Mouse (Mus musculus) layer of hippocampus, postnatal 10 days (tissue): ENCODE results near the gene 1110002E22Rik. TPM values are rescaled to one million over a fixed set of nuclear protein-coding genes. Genes with fewer than 3 reads are reported as not detected.

ENCODE experiments used
- DNase-seq, 2 experiments: peaks; one replicate each; pipeline ENCODE4 v3.0.0; 2021; ENCODE audit warnings: low spot score in 2 of 2
- long read RNA-seq: library from polyadenylated mRNA; stranded (forward); transcript quantifications from one replicate; pipeline ENCODE4 v2.0.0, GENCODE M21; 2023
- total RNA-seq, 2 experiments: library from RNA; stranded (reverse); gene quantifications; 2 replicates each; pipeline ENCODE4 v1.2.3; 2021

The 1110002E22Rik gene
- 1 to 10 TPM; 1.3 TPM for total RNA-seq
- long read RNA-seq, result 0 reads

DNA sequence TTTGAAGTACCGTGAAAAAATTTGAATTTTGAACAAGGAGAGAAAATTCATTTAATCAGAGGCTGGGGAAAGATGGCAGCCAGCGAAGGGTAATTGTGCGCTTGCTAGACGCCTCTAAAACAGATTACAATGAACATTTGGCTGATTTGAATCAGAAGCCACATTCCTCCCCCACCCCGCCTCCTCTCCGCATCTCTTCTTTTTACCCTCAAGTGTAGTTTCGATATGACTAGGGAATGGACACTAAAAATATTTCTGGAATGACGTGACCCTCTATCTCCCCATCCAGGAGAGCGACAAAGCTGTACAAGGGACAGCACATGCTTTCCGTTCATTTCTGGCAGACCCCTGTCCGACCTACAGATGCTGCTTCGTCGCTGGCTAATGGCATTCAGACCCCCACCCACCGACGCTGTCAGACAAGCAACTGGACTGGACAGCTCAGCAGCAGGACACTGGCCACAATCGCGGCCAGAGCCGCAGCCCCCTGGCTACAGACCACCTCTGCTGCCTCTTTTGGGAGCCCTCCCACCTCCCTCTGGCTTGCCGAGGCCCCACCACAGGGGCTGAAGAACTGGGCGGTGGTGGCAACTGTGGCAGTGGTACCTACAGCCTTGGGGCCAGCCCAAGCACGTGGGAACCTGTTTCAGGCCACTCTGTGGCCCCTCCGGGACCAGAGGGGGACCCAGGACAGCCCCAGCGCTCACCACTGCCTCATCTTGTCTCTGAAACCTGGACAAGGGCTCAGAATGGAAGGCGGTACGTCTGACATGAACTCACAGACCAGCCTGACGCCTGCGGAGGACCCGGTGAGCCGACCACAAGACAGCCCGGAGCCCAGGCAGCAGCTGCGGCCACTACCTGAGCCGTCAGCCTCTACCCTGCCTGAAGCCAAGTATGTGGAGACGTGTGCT, at the start of gene 1110002E22Rik:
1110002E22Rik (plus strand) TSS at position 321 of the 914 bp plus-strand sequence.
- DNase-seq, result no peak

GRCm38 (mm10) chr3:138016810-138017209, 48.0 kb upstream of the 1110002E22Rik start:
- DNase-seq, result no peak

DNA sequence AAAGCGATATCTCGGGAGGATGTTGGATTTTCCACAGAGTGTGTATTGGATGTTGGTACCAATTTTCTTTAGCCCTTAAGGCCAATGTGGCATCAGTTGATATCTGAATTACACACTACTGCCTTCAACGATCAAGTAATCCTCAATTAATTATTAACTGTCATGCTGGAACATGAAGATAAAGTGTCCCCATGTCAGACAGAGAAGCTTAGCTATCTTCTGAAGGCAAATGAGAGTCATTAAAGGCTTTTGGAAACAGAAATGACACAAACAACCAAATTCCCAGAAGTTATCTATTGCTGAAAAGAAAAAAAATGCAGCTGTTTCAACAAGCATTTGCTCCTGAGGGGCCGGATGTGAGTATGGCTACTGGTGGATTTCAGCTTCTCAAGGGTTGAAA, 42.8 kb upstream of the 1110002E22Rik start:
- DNase-seq, result no peak

GRCm38 (mm10) chr3:138022651-138023050, 42.2 kb upstream of the 1110002E22Rik start:
- DNase-seq, result no peak

DNA sequence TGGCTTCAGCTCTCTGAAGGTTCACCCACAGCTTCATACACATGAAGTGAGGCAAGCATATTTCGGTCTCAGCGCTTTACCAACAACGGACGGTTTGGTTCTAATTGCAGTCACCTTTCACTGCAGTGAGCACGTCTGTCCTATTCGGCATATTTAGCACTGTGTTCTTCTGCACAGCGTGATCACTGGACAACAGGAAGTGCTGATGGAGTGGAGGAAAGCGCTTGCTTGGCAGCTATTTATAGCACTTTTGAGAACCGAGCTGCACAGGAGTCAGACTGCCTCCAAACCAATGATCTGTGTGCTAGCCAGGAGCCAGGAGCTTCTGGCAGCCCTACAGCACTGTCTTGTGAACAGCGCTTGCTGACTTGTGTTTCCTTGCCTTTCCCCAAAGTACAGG, 38.6 kb upstream of the 1110002E22Rik start:
- DNase-seq, result peak; percentile 19 to 20

- DNase-seq, result no peak
These were observed 37.1 kb upstream of the 1110002E22Rik start for GRCm38 (mm10) chr3:138027575-138028362.

DNA sequence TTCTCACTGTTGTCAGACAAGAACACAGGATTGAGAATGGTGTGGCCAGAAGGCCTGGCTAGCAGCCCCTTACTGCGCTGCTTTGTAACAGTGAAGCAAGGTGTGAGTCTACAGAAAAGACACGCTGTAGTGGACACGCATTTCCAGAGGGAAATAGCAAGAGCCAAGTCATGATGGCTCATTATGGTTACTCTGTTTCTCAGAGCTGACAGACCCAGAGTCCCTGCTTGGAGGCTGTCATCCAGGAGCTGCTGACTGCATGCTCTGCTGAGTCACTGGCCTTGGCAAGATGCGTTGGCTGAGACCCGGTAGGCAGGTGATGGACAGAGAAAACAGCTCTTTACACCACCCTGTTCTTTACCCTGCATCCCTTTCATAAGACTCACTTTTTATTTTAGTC, 35.5 kb upstream of the 1110002E22Rik start:
- DNase-seq, result no peak

GRCm38 (mm10) chr3:138030563-138030962, 34.3 kb upstream of the 1110002E22Rik start:
- no peak for DNase-seq

GRCm38 (mm10) chr3:138033986-138034385, 30.9 kb upstream of the 1110002E22Rik start:
- no peak for DNase-seq

DNA sequence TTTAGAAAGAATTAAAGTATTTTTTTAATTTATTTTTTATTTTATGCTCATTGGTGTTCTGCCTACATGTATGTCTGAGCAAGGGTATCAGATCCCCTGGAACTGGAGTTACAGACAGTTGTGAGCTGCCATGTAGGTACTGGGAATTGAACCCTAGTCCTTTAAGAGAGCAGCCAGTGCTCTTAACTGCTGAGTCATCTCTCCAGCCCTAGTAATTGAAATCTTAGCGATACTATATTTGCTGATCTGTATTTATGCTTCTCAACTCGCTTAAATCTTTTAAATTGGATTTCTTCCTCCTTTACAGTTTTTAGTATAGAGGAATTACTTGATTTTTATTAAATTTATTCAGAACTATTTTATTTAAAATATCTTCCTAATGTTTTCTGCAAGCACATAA, 23.9 kb upstream of the 1110002E22Rik start:
- no peak for DNase-seq

DNA sequence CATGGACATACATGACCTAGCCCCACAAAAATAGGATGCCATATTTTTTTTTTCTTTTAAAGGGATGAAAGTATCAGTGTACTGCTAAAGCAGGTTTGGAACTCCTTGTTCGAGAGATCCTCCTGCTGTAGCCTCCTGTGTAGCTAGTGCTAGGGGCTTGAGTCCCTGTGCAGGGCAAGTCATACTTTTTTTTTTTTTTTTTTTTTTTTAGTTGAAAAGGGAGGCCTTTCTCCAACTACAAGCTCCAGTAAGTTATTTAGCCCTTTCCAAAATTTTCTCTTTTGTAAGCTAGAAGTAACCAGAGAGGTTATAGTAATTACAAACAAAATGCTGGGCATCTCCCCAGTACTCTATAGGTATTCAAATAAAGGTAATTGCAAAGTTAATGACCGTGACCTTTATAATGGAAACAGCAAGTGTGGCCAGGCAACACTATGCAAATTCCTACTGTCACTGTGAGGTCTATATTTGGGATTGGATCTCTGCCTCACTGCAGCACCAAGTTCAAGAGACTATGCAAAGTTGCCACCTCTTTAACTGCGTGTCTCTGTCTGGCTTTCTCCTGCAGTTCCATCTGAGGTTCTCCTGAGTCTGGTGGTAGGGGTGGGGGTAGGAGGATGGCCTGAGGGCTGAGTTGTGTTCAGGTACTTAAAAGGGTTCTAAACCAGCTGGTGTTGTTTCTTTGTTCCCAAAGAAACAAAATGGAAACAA, 23.1 kb upstream of the 1110002E22Rik start:
- no peak for DNase-seq

DNA sequence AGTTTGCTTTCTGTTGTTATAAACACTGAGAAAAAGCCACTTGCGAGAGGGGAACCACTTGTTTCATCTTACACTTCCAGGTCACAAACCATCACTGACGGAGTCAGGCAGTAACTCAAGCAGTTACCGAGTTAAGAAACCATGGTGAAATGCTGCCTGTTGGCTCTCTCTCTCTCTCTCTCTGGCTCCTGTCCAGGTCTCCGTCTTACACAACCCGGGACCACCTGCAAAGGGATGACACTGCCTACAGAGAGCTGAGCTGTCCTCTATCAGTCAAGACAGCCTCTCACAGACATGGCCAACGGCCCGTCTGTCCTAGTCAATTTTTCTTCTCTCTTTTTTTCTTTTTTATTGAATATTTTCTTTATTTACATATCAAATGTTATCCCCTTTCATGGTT, 21.5 kb upstream of the 1110002E22Rik start:
- DNase-seq, result no peak

- no peak for DNase-seq
These were observed 15.3 kb upstream of the 1110002E22Rik start for GRCm38 (mm10) chr3:138049555-138049954.

DNA sequence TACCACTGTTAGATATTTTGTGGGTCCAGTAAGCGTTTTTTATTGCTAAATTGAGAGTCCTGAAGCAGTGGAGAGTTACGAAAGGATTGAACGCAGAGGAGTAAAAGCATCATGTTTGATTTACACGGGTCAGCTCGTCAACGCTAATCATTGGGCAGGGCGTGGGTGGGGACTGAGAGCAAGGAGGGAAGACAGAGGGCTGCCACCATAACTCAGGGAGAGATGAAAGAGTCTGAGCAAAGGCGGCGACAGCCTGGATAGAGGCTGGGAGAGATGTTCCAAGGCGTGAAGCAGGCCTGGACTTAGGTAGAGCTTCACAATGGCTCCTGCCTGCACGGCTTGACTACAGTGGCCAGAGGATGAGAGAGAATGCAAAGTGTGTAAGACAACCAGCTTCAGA, 14.1 kb upstream of the 1110002E22Rik start:
- DNase-seq, result no peak

- no peak for DNase-seq
These were observed 13.4 kb upstream of the 1110002E22Rik start for GRCm38 (mm10) chr3:138051431-138051830.

- DNase-seq, result no peak
These were observed 10.9 kb upstream of the 1110002E22Rik start for GRCm38 (mm10) chr3:138053969-138054368.

GRCm38 (mm10) chr3:138056976-138057375, 7.9 kb upstream of the 1110002E22Rik start:
- no peak for DNase-seq

DNA sequence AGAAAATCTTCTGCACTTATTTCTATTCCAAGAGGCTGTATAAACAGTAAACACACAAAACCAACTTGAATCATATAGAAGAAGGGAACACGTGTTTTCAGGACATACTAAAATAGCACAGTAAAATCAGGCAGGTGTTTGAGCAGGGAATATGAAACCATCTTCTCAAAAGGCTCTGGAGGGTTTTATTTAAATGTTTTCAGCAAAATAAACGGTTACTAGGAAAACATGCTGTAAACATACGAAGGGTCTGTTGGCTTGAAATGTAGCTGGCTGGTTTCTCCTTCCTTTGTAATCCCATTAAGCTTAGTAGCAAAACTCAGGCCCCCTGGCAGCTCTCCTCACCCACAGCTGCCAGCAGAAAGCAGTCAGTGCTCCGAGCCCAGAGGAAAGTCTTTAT, 6.6 kb upstream of the 1110002E22Rik start:
- no peak for DNase-seq

- no peak for DNase-seq
These were observed 4.4 kb upstream of the 1110002E22Rik start for GRCm38 (mm10) chr3:138060429-138060828.

- no peak for DNase-seq
These were observed 3.5 kb upstream of the 1110002E22Rik start for GRCm38 (mm10) chr3:138061205-138061911.

DNA sequence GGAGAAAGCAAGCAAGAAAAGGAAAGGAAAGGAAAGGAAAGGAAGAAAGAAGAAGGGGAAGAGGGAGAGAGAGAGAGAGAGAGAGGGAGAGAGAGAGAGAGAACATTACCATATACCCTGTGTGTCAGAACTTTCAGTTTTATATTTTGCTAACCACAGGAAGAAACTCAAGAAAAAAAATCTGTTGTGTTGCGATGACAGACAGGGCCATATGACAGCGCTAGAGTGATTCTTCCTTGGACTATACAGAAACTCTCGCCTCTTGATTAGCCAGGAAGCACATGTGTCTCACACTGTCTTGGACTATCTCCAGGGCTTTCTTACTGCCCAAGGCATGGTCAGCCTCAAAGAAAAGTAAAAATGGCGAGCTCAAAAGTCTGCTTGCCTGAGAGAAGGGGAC, 2.2 kb upstream of the 1110002E22Rik start:
- DNase-seq, result no peak
